Mouse (Mus musculus): ENCODE measurements around the gene Irs2. TPM values are rescaled to one million over a fixed set of nuclear protein-coding genes. Genes with fewer than 3 reads are reported as not detected.
A peak's percentile ranks its signal among the peaks of the same experiment; 100 is the strongest.

The Irs2 gene
- polyA plus RNA-seq, 1 experiment from 2014 or later: 8.3 TPM

DNA sequence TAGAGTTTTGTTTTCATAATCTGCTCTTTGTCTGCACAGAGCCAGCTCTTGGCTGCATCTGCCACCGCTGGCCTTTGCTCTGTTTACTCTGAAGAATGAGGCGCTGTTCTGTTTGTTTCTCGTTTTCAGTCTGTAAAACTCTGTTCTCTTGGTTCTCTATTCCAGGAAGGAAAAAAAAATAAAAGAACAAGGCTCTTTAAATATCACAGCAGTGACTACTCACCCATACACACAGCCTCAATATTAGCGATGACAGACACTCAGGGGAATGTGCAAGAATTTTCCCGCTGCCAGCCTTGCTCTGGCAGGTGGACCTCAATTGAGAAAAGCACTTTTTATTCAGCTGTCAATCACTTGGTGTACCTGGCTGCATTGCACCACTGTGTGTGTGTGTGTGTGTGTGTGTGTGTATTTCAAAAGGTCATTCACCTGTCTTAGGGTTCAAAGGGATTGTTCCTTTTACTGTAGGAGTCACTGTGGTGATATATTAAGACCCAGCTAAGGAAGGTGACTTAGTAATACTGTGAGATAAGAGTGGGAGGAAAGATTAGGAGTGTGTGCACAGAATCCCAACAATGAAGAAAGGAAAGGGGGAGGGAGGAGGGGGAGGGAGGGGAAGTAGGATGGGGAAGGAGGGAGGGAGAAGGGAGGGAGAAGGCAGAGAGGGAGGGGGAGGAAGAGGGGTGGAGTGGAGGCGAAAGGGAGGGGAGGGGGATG is 42.7 kb downstream of the Irs2 start:
- ATAC-seq (replicated peaks; ENCODE audit: low FRiP score): no peak
- no peak overlapping the region for H3K4me3 ChIP-seq (ENCODE audit: low read depth, low read length)
- H3K9me3 ChIP-seq (ENCODE audit: control insufficient read depth, low read length): no peaks in the 10 kb centered on the region
- H3K27me3 ChIP-seq (replicated peaks; ENCODE audit: control insufficient read depth, insufficient read depth, low read length): 0 out of 2 replicates have a peak, but pooled peaks cover 5% of the 10 kb centered on the region
- H3K4me2 ChIP-seq: no peak overlapping the region
- no peak overlapping the region for H3K9ac ChIP-seq (ENCODE audit: low read depth, low read length)
- peaks cover 28% of the 10 kb centered on the region; the same call in 1 of the 2 replicates for H3K4me1 ChIP-seq (replicated peaks; ENCODE audit: control insufficient read depth, insufficient read depth, low read length)
- WGBS: 43% methylated on average over 6 of the region's 6 CpGs
- no peaks in the 10 kb centered on the region for H3K36me3 ChIP-seq (ENCODE audit: control insufficient read depth, insufficient read depth, low read length)
- DNase-seq (ENCODE audit: low spot score): no peak
- H3K27ac ChIP-seq (ENCODE audit: low read depth, low read length): peak overlapping the region; percentile 36

- no peak overlapping the region for H3K4me3 ChIP-seq (ENCODE audit: low read depth, low read length)
- no peak overlapping the region for H3K9ac ChIP-seq (ENCODE audit: low read depth, low read length)
- ATAC-seq (replicated peaks; ENCODE audit: low FRiP score) (no peak), DNase-seq (ENCODE audit: low spot score) (no peak)
- H3K9me3 ChIP-seq (ENCODE audit: control insufficient read depth, low read length): no peaks in the 10 kb centered on the region
- H3K27ac ChIP-seq (ENCODE audit: low read depth, low read length): no peak overlapping the region
- peaks cover 37% of the 10 kb centered on the region; the same call in 1 of the 2 replicates for H3K4me1 ChIP-seq (replicated peaks; ENCODE audit: control insufficient read depth, insufficient read depth, low read length)
- H3K27me3 ChIP-seq (replicated peaks; ENCODE audit: control insufficient read depth, insufficient read depth, low read length): 0 out of 2 replicates have a peak, but pooled peaks cover 5% of the 10 kb centered on the region
- H3K4me2 ChIP-seq: no peak overlapping the region
- no peaks in the 10 kb centered on the region for H3K36me3 ChIP-seq (ENCODE audit: control insufficient read depth, insufficient read depth, low read length)
- 52% methylated on average over 10 of the region's 10 CpGs for WGBS
Observed at GRCm38 (mm10) chr8:10964511-10965099, 43.7 kb downstream of the Irs2 start.

GRCm38 (mm10) chr8:10961989-10962388 is 46.3 kb downstream of the Irs2 start:
- no peak for DNase-seq (ENCODE audit: low spot score)
- Histone ChIP-seq H3K9me3 (ENCODE audit: control insufficient read depth, low read length) (no peaks in the 10 kb centered on the region), H3K4me2 (no peak overlapping the region), H3K4me1 (replicated peaks; ENCODE audit: control insufficient read depth, insufficient read depth, low read length) (peaks cover 43% of the 10 kb centered on the region), H3K27me3 (replicated peaks; ENCODE audit: control insufficient read depth, insufficient read depth, low read length) (peaks cover 7% of the 10 kb centered on the region; the same call in 1 of the 2 replicates), H3K4me3 (ENCODE audit: low read depth, low read length) (no peak overlapping the region), H3K27ac (ENCODE audit: low read depth, low read length) (no peak overlapping the region), H3K36me3 (ENCODE audit: control insufficient read depth, insufficient read depth, low read length) (no peaks in the 10 kb centered on the region), H3K9ac (ENCODE audit: low read depth, low read length) (no peak overlapping the region)
- WGBS: 36% methylated on average over 8 of the region's 8 CpGs
- ATAC-seq (replicated peaks; ENCODE audit: low FRiP score): no peak

DNA sequence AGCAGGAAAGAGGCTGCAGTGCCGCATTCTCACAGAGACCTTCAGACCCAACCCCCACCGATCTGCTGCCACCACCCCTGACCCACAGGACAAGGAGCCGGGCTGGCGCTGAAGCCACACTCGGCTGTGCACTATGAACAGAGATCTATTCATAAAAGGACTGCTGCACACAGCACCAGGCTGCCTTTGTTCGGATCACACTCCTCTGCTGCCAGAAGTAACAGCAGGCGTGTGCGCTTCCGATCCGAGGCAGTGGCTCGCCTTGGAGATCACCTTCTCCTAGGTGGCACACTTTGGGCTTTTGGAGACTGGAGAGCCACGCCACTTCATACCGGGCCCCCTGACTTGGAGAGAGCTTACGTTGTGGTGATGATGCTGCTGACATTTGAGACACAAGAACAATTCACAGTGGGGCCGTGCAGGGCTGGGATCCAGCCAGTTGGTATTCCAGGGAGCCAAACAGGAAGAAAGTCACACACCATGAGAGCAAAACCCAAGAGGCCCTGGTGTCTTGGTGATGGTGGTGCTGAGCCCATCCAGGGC is 47.9 kb downstream of the Irs2 start:
- no peaks in the 10 kb centered on the region for H3K9me3 ChIP-seq (ENCODE audit: control insufficient read depth, low read length)
- H3K4me2 ChIP-seq: no peak overlapping the region
- ATAC-seq (replicated peaks; ENCODE audit: low FRiP score) (no peak), DNase-seq (ENCODE audit: low spot score) (no peak)
- peaks cover 11% of the 10 kb centered on the region; the same call in 1 of the 2 replicates for H3K27me3 ChIP-seq (replicated peaks; ENCODE audit: control insufficient read depth, insufficient read depth, low read length)
- no peaks in the 10 kb centered on the region for H3K36me3 ChIP-seq (ENCODE audit: control insufficient read depth, insufficient read depth, low read length)
- H3K4me3 ChIP-seq (ENCODE audit: low read depth, low read length): no peak overlapping the region
- WGBS: 42% methylated on average over 15 of the region's 15 CpGs
- H3K27ac ChIP-seq (ENCODE audit: low read depth, low read length): no peak overlapping the region
- H3K4me1 ChIP-seq (replicated peaks; ENCODE audit: control insufficient read depth, insufficient read depth, low read length): peaks cover 37% of the 10 kb centered on the region
- no peak overlapping the region for H3K9ac ChIP-seq (ENCODE audit: low read depth, low read length)

- peaks cover 28% of the 10 kb centered on the region for H3K4me1 ChIP-seq (replicated peaks; ENCODE audit: control insufficient read depth, insufficient read depth, low read length)
- no peak for ATAC-seq (replicated peaks; ENCODE audit: low FRiP score)
Observed at GRCm38 (mm10) chr8:10957292-10957955, 50.8 kb downstream of the Irs2 start.

DNA sequence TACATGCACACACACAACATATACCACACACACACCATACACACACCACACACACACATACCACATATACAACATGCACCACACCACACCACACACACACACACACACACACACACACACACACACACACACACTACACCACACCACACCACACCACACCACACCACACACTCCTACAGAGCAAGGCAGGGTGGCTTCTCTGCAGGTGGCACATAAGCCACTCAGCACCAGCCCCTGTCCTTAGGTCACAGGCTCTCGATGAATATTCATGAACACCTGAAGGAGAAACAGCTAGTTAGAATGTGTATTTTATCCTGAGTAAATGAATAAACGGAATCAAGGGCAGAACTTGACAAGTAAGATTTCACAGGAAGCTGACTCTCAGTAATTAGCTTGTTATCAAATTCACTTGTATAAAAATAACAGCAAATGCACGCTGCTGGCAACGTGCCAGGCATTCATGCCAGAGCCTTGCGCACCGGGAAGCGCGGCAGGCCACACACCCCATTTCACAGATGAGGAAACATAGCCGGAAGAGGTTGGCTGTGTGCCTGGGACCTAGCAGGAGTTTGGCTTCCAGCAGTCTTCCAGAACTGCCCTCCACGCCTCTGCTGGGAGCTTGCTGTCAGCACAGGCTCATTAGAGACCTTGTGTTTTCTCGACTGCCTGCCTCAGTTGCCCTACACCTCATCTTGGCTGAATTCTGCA is 54.8 kb downstream of the Irs2 start:
- DNase-seq (ENCODE audit: low spot score) (no peak), ATAC-seq (replicated peaks; ENCODE audit: low FRiP score) (no peak)
- Histone ChIP-seq H3K27ac (ENCODE audit: low read depth, low read length) (no peak overlapping the region), H3K4me1 (replicated peaks; ENCODE audit: control insufficient read depth, insufficient read depth, low read length) (peaks cover 8% of the 10 kb centered on the region), H3K4me2 (no peak overlapping the region), H3K27me3 (replicated peaks; ENCODE audit: control insufficient read depth, insufficient read depth, low read length) (peaks cover 8% of the 10 kb centered on the region), H3K9ac (ENCODE audit: low read depth, low read length) (no peak overlapping the region), H3K36me3 (ENCODE audit: control insufficient read depth, insufficient read depth, low read length) (no peaks in the 10 kb centered on the region), H3K4me3 (ENCODE audit: low read depth, low read length) (no peak overlapping the region), H3K9me3 (ENCODE audit: control insufficient read depth, low read length) (no peaks in the 10 kb centered on the region)
- 37% methylated on average over 11 of the region's 11 CpGs for WGBS

More at GRCm38 (mm10) chr8:10957292-10957955, 50.8 kb downstream of the Irs2 start:
- Histone ChIP-seq H3K36me3 (ENCODE audit: control insufficient read depth, insufficient read depth, low read length) (no peaks in the 10 kb centered on the region), H3K4me3 (ENCODE audit: low read depth, low read length) (no peak overlapping the region), H3K9me3 (ENCODE audit: control insufficient read depth, low read length) (no peaks in the 10 kb centered on the region), H3K27me3 (replicated peaks; ENCODE audit: control insufficient read depth, insufficient read depth, low read length) (peaks cover 10% of the 10 kb centered on the region), H3K27ac (ENCODE audit: low read depth, low read length) (no peak overlapping the region), H3K4me2 (no peak overlapping the region), H3K9ac (ENCODE audit: low read depth, low read length) (no peak overlapping the region)
- 36% methylated on average over 9 of the region's 9 CpGs for WGBS
- DNase-seq (ENCODE audit: low spot score): no peak

- H3K36me3 ChIP-seq (ENCODE audit: control insufficient read depth, insufficient read depth, low read length): no peaks in the 10 kb centered on the region
- ATAC-seq (replicated peaks; ENCODE audit: low FRiP score): no peak
- H3K4me1 ChIP-seq (replicated peaks; ENCODE audit: control insufficient read depth, insufficient read depth, low read length): peaks cover 12% of the 10 kb centered on the region
- H3K27ac ChIP-seq (ENCODE audit: low read depth, low read length): no peak overlapping the region
- no peak overlapping the region for H3K4me3 ChIP-seq (ENCODE audit: low read depth, low read length)
- DNase-seq (ENCODE audit: low spot score): no peak
- peaks cover 7% of the 10 kb centered on the region; the same call in 1 of the 2 replicates for H3K27me3 ChIP-seq (replicated peaks; ENCODE audit: control insufficient read depth, insufficient read depth, low read length)
- H3K9me3 ChIP-seq (ENCODE audit: control insufficient read depth, low read length): no peaks in the 10 kb centered on the region
- 53% methylated on average over 5 of the region's 5 CpGs for WGBS
- H3K4me2 ChIP-seq: no peak overlapping the region
- H3K9ac ChIP-seq (ENCODE audit: low read depth, low read length): no peak overlapping the region
Observed at GRCm38 (mm10) chr8:10952706-10953105, 55.6 kb downstream of the Irs2 start.

DNA sequence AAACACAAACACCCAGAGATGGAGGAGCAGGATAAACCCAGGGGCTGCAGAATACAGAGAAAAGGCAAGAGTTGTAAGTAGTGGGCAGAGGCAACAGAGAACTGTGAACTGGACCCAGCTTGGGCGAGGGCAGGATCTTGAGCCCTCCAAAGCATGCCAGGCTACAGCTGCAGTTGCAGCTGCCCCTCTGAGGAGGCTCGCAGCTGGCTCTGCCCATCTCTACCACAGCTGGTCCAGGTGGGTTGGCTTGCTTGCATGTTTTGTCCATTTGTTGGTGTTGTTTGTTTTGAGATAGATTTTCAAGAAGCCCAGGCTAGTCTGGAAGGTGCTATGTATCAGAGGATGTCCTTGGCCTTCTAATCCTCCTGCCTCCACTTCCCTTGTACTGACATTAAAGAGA is 56.0 kb downstream of the Irs2 start:
- H3K9me3 ChIP-seq (ENCODE audit: control insufficient read depth, low read length): no peaks in the 10 kb centered on the region
- DNase-seq (ENCODE audit: low spot score) (no peak), ATAC-seq (replicated peaks; ENCODE audit: low FRiP score) (no peak)
- H3K9ac ChIP-seq (ENCODE audit: low read depth, low read length): no peak overlapping the region
- no peak overlapping the region for H3K27ac ChIP-seq (ENCODE audit: low read depth, low read length)
- peaks cover 13% of the 10 kb centered on the region for H3K4me1 ChIP-seq (replicated peaks; ENCODE audit: control insufficient read depth, insufficient read depth, low read length)
- H3K27me3 ChIP-seq (replicated peaks; ENCODE audit: control insufficient read depth, insufficient read depth, low read length): peaks cover 6% of the 10 kb centered on the region; the same call in 1 of the 2 replicates
- no peak overlapping the region for H3K4me3 ChIP-seq (ENCODE audit: low read depth, low read length)
- WGBS: 82% methylated on average over 2 of the region's 2 CpGs
- H3K36me3 ChIP-seq (ENCODE audit: control insufficient read depth, insufficient read depth, low read length): no peaks in the 10 kb centered on the region
- no peak overlapping the region for H3K4me2 ChIP-seq
